Mouse (Mus musculus): ENCODE data around the gene Slit3.

- no peak for TF ChIP-seq CTCF (IDR thresholded peaks at IDR 0.05)
- no peak for TF ChIP-seq EP300 (IDR thresholded peaks at IDR 0.05)
Measured at GRCm38 (mm10) chr11:35298526-35298925, 177.5 kb downstream of the Slit3 start.

Measured in lung, postnatal 0 days (tissue).